Comparison of ENCODE assay signal across 9 mouse cellular contexts in the genomic region with DNA sequence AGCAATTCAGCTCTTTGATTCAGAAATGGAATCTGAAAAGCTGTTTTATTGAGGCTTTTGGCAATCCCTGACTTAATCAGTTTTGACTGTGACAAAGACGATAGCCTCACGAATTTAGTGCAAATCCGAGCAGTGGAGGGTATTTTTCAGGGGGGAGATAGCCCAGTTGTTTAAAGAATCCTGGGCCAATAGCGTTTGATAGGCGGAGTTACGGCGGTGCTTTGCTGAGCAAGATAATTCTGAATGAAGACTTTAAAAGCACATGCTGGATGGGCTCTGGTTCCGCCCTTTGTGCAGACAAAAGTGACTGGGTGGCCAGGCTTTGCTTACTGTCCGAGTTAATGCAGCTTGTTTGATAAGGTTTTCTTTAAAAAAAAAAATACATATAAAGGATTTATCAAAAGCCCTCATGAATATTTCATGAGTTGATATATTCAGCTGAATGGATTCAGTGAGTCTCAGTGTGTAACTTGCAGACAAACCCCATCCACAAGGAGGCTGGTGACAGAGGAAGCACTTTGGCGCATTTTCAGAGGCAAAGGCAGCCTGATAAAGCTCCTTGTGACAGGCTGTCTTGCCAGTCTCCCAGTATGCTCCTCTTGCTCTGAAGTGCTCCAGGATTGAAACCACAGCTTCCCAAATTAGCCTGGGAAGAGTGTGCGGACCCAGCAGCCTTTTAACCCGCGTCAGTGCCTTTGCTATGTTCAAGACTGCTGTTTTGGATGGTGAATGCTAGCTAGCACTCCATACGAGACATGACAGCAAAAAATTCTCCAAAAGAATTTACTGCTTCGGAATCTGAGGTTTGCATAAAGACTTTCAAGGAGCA.
DNase-seq lines count a peak whose midpoint lies in the region; ATAC-seq and TF ChIP-seq lines count a peak whose summit lies in the region.
"Had no signal": no experiment of that assay in that cellular context is flagged by ENCODE, and none has a peak within 500 bp of the region (broad histone marks: within the 10 kb centered on the region; RNA-seq: fewer than 3 reads in every experiment).

No protein-coding gene starts in this region.

- peak overlapping the region; percentile 33 for H3K4me3 ChIP-seq in lung, embryonic 14.5 days (ENCODE audit: low read depth, low read length)
- peak overlapping the region; percentile 48 for H3K4me3 ChIP-seq in hindbrain, embryonic 16.5 days (ENCODE audit: low read length)

- peak overlapping the region; percentile 66 for H3K4me2 ChIP-seq in lung, embryonic 14.5 days
- H3K4me2 ChIP-seq in hindbrain, embryonic 16.5 days (ENCODE audit: low read length): peak overlapping the region; percentile 80

- H3K9me3 ChIP-seq in lung, embryonic 14.5 days (ENCODE audit: low read depth, low read length): no peaks in the 10 kb centered on the region
- no peaks in the 10 kb centered on the region for H3K9me3 ChIP-seq in hindbrain, embryonic 16.5 days (ENCODE audit: control insufficient read depth, low read length)

- peak; percentile 16; the same call in 1 of the 2 replicates for TF ChIP-seq CTCF in lung, embryonic 14.5 days (IDR thresholded peaks at IDR 0.05; ENCODE audit: low read depth)

- 3% methylated on average over 15 of the region's 15 CpGs for WGBS in lung, embryonic 14.5 days
- 3% methylated on average over 15 of the region's 15 CpGs for WGBS in hindbrain, embryonic 16.5 days

- peak; percentile 83 for DNase-seq in lung, embryonic 14.5 days
- DNase-seq in lung, postnatal 36 days: no peak
- peak; percentile 31 to 48 for DNase-seq in frontal cortex, postnatal 10 days (ENCODE audit: low spot score in 2 of 2)
- peak; percentile 54 for DNase-seq in left cerebral cortex, postnatal 4 days
- DNase-seq in neural tube, embryonic 10.5 days (ENCODE audit: extremely low spot score, low spot score): peak; percentile 41
- no peak for DNase-seq in urinary bladder, adult 2 months (ENCODE audit: low spot score)
- no peak for DNase-seq in urinary bladder, adult 18-20 months (ENCODE audit: low spot score in 2 of 2)

- no peaks in the 10 kb centered on the region for H3K36me3 ChIP-seq in lung, embryonic 14.5 days (ENCODE audit: insufficient read depth)
- H3K36me3 ChIP-seq in hindbrain, embryonic 16.5 days (ENCODE audit: control insufficient read depth, insufficient read depth, low read length): no peaks in the 10 kb centered on the region

- H3K27me3 ChIP-seq in lung, embryonic 14.5 days (ENCODE audit: insufficient read depth, low read length): no peaks in the 10 kb centered on the region
- H3K27me3 ChIP-seq in hindbrain, embryonic 16.5 days (replicated peaks; ENCODE audit: control insufficient read depth, insufficient read depth, low read length): no peaks in the 10 kb centered on the region
- H3K27me3 ChIP-seq: CH12.LX had no signal

- peak overlapping the region; percentile 32; the same call in 1 of the 2 replicates for H3K9ac ChIP-seq in lung, embryonic 14.5 days
- H3K9ac ChIP-seq in hindbrain, embryonic 16.5 days (ENCODE audit: low read depth, low read length): peak overlapping the region; percentile 62

- intact Hi-C loops in left cerebral cortex, postnatal 4 days (cut with DNase I): no loop called here

- H3K27ac ChIP-seq in lung, embryonic 14.5 days (ENCODE audit: low read depth): peak overlapping the region; percentile 73
- H3K27ac ChIP-seq in hindbrain, embryonic 16.5 days (ENCODE audit: low read depth, low read length): peak overlapping the region; percentile 87

- no peaks in the 10 kb centered on the region for H3K4me1 ChIP-seq in lung, embryonic 14.5 days (ENCODE audit: insufficient read depth)
- peaks cover 5% of the 10 kb centered on the region; the same call in 1 of the 2 replicates for H3K4me1 ChIP-seq in hindbrain, embryonic 16.5 days (ENCODE audit: control insufficient read depth, insufficient read depth, low read depth, low read length)

- ATAC-seq in lung, embryonic 14.5 days (ENCODE audit: insufficient read depth): peak; percentile 88
- peak; percentile 91 for ATAC-seq in hindbrain, embryonic 16.5 days

Comparison
In these comparisons a context has a peak if more than half of its experiments do, and no peak if none do; other contexts are left out.
1. DNase-seq: peak in lung, embryonic 14.5 days (single experiment), frontal cortex, postnatal 10 days (2 of 2), left cerebral cortex, postnatal 4 days (single experiment) and neural tube, embryonic 10.5 days (single experiment); none in lung, postnatal 36 days (single experiment), urinary bladder, adult 2 months (single experiment) and urinary bladder, adult 18-20 months (0 of 2).